Mouse (Mus musculus) midbrain, embryonic 12.5 days (tissue): ENCODE data around the gene Pou2f2. TPM values are rescaled to one million over a fixed set of nuclear protein-coding genes. Genes with fewer than 3 reads are reported as not detected.
A peak's percentile ranks its signal among the peaks of the same experiment; 100 is the strongest.
"Not testable (repeated sequence)": the region's sequence is repeated elsewhere in the genome, so short reads cannot be mapped to it uniquely, and the experiment has no call there.

ENCODE experiments used
- ATAC-seq: fragments of 200-750 bp; cut with Nextera tagmentation; 2 replicates; pipeline ENCODE4 v1.8.0; 2017; ENCODE audit warnings: low read depth, moderate TSS enrichment, moderate library complexity; ENCODE audit not compliant: low FRiP score
- H3K27ac ChIP-seq: fragments of 300-500 bp; sonication (generic); replicated peaks from 2 replicates; pipeline ENCODE4 v1.5.1; 2016; ENCODE audit warnings: mild to moderate bottlenecking
- H3K27me3 ChIP-seq: fragments of 300-500 bp; sonication (generic); 2 replicates; pipeline ENCODE4 v1.6.1; 2016; ENCODE audit warnings: mild to moderate bottlenecking
- H3K36me3 ChIP-seq: fragments of 300-500 bp; sonication (generic); 2 replicates; pipeline ENCODE4 v1.6.1; 2016
- H3K4me1 ChIP-seq: fragments of 300-500 bp; sonication (generic); 2 replicates; pipeline ENCODE4 v1.6.1; 2016
- H3K4me2 ChIP-seq: fragments of 300-500 bp; sonication (generic); replicated peaks from 2 replicates; pipeline ENCODE4 v1.6.1; 2016; ENCODE audit warnings: mild to moderate bottlenecking, moderate library complexity
- H3K4me3 ChIP-seq: fragments of 300-500 bp; sonication (generic); 2 replicates; pipeline ENCODE4 v1.5.1; 2016; ENCODE audit warnings: mild to moderate bottlenecking
- H3K9ac ChIP-seq: fragments of 300-500 bp; sonication (generic); replicated peaks from 2 replicates; pipeline ENCODE4 v1.6.1; 2016; ENCODE audit warnings: mild to moderate bottlenecking, moderate library complexity
- H3K9me3 ChIP-seq: fragments of 300-500 bp; sonication (generic); 2 replicates; pipeline ENCODE4 v1.6.1; 2016; ENCODE audit warnings: mild to moderate bottlenecking
- WGBS: fragments of 180-500 bp; shearing (Covaris S2); methylation state at CpG from one replicate; pipeline ENCODE4 v1.1.7; 2016; 5-methylcytosine and 5-hydroxymethylcytosine counted together
- polyA plus RNA-seq: library from polyadenylated mRNA; unstranded; fragments of >200 nt; fragmentation: Nextera tagmentation; extraction: Ambion mirVana; gene quantifications from 2 replicates; pipeline ENCODE4 v1.2.1, GENCODE M21; 2016

Pou2f2 gene
- polyA plus RNA-seq, 1 experiment from 2014 or later: 44.0 TPM

DNA sequence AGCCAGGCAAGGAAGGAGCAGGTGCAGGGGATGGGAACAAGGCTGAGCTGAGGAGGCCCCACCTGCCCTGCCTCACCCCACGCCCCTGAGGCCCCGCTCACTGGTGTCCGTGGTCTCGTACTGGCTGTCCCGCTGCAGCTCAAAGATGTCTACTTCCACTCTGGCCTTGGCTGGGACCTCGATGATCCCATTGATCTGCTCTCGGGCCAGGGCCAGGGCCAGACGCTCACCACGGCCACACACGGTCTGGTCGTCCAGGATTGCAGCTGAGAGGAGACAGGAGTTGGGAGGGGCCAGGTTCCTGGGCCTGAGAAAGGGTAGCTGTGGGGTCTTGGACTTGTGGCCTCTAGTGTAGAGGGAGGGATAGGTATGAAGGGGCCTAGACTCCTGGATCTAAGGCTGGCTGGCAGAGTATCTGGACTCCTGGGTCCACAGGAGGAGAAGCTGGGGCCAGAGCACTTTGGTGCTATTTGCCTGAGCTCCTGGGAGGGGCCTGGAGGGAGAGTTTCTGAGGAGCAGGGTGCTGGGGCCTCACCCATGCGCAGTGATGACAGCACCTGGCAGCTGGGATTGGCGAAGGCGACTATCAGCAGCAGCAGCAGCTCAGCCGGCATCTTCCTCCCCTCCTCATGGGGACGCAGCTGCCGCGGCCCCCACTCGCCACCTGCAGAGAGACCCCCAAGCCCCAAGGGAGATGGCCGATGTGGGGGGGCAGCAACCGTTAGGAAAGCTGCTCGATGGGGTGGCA, 111.4 kb downstream of the Pou2f2 start:
- Histone ChIP-seq H3K4me1 (peaks cover 46% of the 10 kb centered on the region), H3K9ac (0 out of 2 replicates have a peak overlapping the region, but pooled peaks have one; percentile 7), H3K36me3 (peaks cover 51% of the 10 kb centered on the region), H3K9me3 (no peaks in the 10 kb centered on the region), H3K27ac (no peak overlapping the region), H3K4me2 (peak overlapping the region; percentile 79), H3K4me3 (no peak overlapping the region), H3K27me3 (no peaks in the 10 kb centered on the region)
- no peak for ATAC-seq
- WGBS: 86% methylated on average over 22 of the region's 22 CpGs

DNA sequence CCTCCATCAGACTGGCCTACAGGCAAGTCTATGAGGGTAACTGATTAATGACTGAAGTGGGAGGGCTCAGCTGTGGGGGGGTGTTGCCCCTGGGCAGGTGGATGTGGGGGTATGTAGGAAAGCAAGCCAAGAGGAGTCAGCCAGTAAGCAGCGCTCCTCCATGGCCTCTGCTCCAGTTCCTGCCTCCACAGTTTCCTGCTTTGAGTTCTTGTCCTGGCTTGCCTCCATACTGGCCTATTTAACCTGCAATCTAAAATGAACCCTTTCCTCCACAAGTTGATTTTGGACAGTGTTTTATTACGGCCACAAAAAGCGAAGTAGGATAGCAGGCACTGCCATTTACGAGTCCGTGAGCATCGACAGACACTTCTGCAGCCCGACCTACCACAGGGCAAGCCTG, 112.2 kb downstream of the Pou2f2 start:
- 98% methylated on average over 7 of the region's 7 CpGs for WGBS
- Histone ChIP-seq H3K4me2 (no peak overlapping the region), H3K9ac (no peak overlapping the region), H3K9me3 (no peaks in the 10 kb centered on the region), H3K27me3 (no peaks in the 10 kb centered on the region), H3K27ac (no peak overlapping the region), H3K4me1 (peaks cover 43% of the 10 kb centered on the region), H3K36me3 (peaks cover 59% of the 10 kb centered on the region), H3K4me3 (no peak overlapping the region)
- no peak for ATAC-seq

DNA sequence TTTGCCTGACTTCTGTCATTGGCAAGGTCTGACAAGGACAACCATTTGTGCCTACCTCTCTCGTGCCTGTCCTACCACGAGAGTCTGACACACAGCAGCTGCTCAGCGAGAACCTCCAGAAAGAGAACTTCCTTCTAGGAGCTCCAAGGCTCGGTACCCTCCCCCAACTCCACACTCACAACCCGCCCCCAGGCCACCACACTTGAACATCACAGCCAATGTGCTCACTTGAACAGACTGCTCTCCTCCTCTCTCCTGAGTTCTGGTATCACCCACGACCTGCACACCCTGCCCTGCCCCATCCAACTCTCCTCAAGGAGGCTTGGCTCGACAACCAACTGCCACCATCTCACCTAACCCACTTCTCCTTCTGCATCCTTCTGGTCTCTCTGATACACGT, 115.6 kb downstream of the Pou2f2 start:
- peaks cover 91% of the 10 kb centered on the region for H3K36me3 ChIP-seq
- 92% methylated on average over 8 of the region's 8 CpGs for WGBS

DNA sequence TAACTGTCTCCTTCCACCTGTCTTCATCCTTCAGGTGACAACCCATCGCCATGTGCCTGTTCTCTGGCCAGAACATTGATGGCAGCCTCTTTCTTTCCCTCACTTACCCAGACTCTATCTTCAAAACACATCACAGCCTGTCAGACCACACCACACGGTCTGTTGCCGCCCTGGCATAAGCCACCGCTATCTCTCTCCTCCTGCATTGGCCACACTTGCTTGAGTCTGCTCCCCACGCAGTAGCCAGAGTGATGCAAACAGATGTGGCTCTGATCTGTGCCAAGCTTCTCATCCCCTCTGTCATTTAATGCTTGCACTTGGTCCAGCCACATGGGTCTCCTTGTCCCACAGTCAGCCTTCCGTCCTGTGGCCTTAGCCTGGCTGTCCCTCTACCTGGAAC, 116.2 kb downstream of the Pou2f2 start:
- Histone ChIP-seq H3K27ac (no peak overlapping the region), H3K27me3 (no peaks in the 10 kb centered on the region), H3K9ac (no peak overlapping the region), H3K36me3 (peaks cover 96% of the 10 kb centered on the region), H3K9me3 (no peaks in the 10 kb centered on the region), H3K4me3 (no peak overlapping the region), H3K4me2 (no peak overlapping the region), H3K4me1 (peaks cover 6% of the 10 kb centered on the region)
- ATAC-seq: no peak
- 94% methylated on average over 6 of the region's 6 CpGs for WGBS

More for the DNA sequence above, 115.6 kb downstream of the Pou2f2 start:
- Histone ChIP-seq H3K4me1 (peaks cover 12% of the 10 kb centered on the region), H3K27ac (no peak overlapping the region), H3K27me3 (no peaks in the 10 kb centered on the region), H3K9me3 (no peaks in the 10 kb centered on the region), H3K4me2 (no peak overlapping the region), H3K9ac (no peak overlapping the region), H3K4me3 (no peak overlapping the region)
- ATAC-seq: no peak

DNA sequence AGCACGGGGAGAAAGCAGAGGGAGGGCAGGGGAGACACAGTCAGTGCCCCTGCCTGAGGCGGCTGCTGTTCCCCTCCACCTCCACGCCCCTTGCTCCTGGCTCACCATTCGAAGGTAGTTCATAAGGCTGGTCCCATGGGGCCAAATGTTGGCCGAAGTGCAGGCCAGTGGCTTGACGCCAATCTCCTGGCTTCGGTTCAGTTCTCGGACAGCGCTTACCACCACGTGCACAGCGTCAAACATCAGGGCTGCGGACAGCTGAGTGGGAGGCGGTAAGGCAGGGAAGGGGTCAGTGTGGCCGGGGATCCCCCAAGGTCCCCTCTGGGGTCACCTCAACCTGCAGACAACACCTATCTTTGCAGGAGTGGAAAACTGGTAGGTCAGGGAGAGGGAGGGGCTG, 120.7 kb downstream of the Pou2f2 start:
- Histone ChIP-seq H3K27me3 (no peaks in the 10 kb centered on the region), H3K27ac (no peak overlapping the region), H3K9me3 (no peaks in the 10 kb centered on the region), H3K4me2 (no peak overlapping the region), H3K9ac (no peak overlapping the region), H3K36me3 (peaks cover 96% of the 10 kb centered on the region), H3K4me3 (no peak overlapping the region), H3K4me1 (no peaks in the 10 kb centered on the region)
- ATAC-seq: no peak
- WGBS: 95% methylated on average over 14 of the region's 14 CpGs

DNA sequence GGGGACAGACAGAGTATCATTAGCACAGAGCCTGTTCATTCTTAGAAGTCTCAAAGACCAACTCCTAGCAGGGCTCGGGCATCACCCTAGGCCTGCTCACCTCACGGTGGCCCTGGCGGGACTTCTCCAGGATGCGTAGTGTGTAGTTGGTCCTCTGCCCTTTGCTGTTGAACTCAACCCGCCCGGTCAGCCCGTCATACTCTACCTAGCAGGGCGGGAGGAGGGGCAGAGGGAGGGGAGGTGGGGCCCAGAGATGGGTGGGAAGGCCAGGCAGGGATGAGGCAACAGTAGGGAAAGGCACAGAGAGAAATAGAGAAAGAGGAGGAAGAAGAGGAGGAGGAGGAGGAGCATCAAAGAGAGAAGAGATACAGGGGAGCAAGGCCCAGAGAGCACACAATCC, 121.1 kb downstream of the Pou2f2 start:
- ATAC-seq: no peak
- WGBS: 94% methylated on average over 8 of the region's 8 CpGs
- H3K36me3 ChIP-seq: peaks cover 96% of the 10 kb centered on the region
- H3K4me1 ChIP-seq: no peaks in the 10 kb centered on the region
- H3K4me2 ChIP-seq: no peak overlapping the region
- no peak overlapping the region for H3K9ac ChIP-seq
- H3K9me3 ChIP-seq: no peaks in the 10 kb centered on the region
- H3K4me3 ChIP-seq: no peak overlapping the region
- H3K27me3 ChIP-seq: no peaks in the 10 kb centered on the region
- H3K27ac ChIP-seq: no peak overlapping the region

DNA sequence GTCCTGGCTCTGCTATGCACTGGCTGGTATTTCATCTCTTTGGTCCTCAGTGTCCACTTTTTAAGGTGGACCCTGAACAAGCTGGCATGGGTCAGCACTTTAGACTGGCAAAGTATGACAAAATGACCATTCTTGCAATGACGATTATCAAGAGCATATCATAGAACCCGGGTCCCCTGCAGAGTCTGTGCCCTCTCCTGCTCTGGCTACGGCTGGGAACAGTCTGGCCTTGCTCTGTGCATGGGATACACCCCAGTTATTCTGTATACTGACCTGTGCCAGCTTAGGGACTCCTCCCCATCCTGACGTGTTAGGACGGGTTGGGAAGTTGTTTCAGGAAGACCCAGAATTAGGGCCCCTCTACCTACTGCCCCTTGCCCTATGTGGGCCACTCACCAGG, 121.6 kb downstream of the Pou2f2 start:
- no peaks in the 10 kb centered on the region for H3K4me1 ChIP-seq
- H3K9me3 ChIP-seq: no peaks in the 10 kb centered on the region
- H3K27me3 ChIP-seq: no peaks in the 10 kb centered on the region
- peaks cover 96% of the 10 kb centered on the region for H3K36me3 ChIP-seq
- H3K27ac ChIP-seq: no peak overlapping the region
- no peak overlapping the region for H3K4me3 ChIP-seq
- H3K9ac ChIP-seq: no peak overlapping the region
- 97% methylated on average over 5 of the region's 5 CpGs for WGBS
- H3K4me2 ChIP-seq: no peak overlapping the region
- ATAC-seq: no peak

DNA sequence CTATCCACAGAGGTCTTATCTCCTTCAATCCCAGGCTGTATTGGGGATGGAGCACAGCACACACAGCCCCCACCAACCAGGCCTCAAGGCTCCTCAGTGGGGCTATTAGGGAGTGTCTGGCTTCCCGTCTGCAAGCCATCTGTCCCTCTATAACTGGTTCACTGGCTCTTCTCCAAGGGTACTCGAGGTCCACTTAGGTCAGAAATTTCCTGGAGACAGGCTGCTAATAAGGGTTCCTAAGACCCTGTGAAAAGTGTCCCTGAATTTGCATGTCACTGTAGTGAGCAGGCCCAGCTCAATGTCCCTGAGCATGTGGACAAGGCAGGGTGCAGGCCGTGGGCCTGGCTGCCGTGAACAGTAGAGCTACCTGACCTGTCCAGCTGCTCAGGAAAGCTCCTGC, 122.6 kb downstream of the Pou2f2 start:
- no peak for ATAC-seq
- Histone ChIP-seq H3K4me3 (no peak overlapping the region), H3K27me3 (no peaks in the 10 kb centered on the region), H3K27ac (no peak overlapping the region), H3K36me3 (peaks cover 94% of the 10 kb centered on the region), H3K4me1 (no peaks in the 10 kb centered on the region), H3K9ac (no peak overlapping the region), H3K4me2 (no peak overlapping the region), H3K9me3 (no peaks in the 10 kb centered on the region)
- WGBS: 89% methylated on average over 4 of the region's 4 CpGs

DNA sequence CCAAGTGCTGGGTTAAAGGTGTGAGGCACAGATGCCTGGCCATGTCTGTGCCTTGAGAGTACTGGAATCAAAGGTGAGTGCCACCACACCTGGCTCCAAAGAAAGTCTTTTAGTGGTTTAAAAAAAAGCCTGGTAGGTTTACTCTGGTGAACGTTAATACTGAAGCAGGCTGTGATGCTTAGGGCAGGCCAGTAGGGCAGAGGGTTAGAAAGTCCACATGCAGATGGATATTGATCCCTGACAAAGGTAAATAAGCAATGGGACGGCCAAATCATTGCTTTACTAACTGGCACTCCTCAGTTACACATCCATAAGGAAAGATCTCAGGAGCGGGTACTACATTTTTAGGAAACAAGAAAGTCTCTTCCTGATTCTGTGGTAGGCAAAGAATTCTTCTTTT, 126.9 kb downstream of the Pou2f2 start:
- Histone ChIP-seq H3K4me3 (no peak overlapping the region), H3K27ac (no peak overlapping the region), H3K4me2 (no peak overlapping the region), H3K27me3 (no peaks in the 10 kb centered on the region), H3K9me3 (no peaks in the 10 kb centered on the region), H3K9ac (no peak overlapping the region; the same call in 1 of the 2 replicates), H3K36me3 (peaks cover 86% of the 10 kb centered on the region), H3K4me1 (no peaks in the 10 kb centered on the region)
- ATAC-seq: no peak
- WGBS: 92% methylated on average over 3 of the region's 3 CpGs

DNA sequence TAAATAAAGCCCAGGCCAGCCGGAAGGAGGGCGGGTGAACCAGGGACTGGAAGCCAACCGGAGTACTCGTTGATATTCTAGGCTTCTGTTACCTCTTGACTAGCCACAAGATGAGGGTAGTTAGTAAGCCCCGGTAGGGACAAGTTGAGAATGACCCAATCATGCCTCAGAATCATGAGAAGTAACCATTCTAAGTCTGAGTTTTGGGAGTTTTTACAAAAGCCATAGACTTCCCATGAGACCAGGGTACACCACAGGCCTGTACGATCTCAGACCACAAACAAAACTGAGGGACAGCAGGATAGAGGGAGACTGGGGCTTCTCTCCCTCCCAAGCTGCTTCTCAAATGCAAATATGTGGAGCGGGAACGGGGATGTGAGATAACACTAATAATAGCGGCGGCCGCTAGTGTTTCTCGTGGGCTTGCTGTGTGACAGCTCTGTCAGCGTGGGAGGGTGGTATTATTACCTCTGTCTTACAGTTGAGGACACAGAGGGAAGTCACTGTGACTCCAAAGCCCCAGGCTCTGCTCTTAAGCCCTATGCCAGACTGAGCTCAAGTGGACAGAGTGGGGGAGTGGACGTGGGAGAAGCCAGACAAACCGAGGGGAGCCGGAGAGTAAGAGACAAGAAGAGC, 130.1 kb downstream of the Pou2f2 start:
- no peak overlapping the region for H3K4me2 ChIP-seq
- H3K27me3 ChIP-seq: no peaks in the 10 kb centered on the region
- no peaks in the 10 kb centered on the region for H3K4me1 ChIP-seq
- 89% methylated on average over 16 of the region's 16 CpGs for WGBS
- no peak overlapping the region for H3K9ac ChIP-seq
- no peaks in the 10 kb centered on the region for H3K9me3 ChIP-seq
- peaks cover 84% of the 10 kb centered on the region for H3K36me3 ChIP-seq
- H3K4me3 ChIP-seq: no peak overlapping the region
- no peak for ATAC-seq
- no peak overlapping the region for H3K27ac ChIP-seq

DNA sequence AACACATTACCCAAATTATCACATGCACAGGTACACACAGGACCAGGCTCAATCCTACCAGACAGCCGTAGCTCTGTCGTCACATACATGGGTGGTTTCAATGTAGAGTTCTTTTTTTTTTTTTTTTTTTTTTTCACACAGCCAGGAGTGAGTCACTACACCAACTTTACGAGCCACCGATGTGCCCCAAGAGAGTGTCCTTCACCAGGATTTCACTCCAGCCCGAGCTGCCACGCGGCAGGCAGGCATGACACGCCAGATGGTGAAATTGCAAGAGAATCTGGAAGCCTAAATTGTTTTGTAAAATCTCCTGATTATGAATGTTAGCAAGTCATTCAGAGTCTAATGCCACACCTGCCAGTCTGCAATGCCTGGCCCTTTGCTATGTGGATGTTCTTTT, 132.2 kb downstream of the Pou2f2 start:
- H3K27me3 ChIP-seq: no peaks in the 10 kb centered on the region
- no peak overlapping the region for H3K9ac ChIP-seq
- H3K4me2 ChIP-seq: no peak overlapping the region
- ATAC-seq: no peak
- WGBS: 91% methylated on average over 8 of the region's 8 CpGs
- no peak overlapping the region for H3K4me3 ChIP-seq
- H3K27ac ChIP-seq: no peak overlapping the region
- H3K4me1 ChIP-seq: no peaks in the 10 kb centered on the region
- peaks cover 87% of the 10 kb centered on the region for H3K36me3 ChIP-seq
- no peaks in the 10 kb centered on the region for H3K9me3 ChIP-seq

DNA sequence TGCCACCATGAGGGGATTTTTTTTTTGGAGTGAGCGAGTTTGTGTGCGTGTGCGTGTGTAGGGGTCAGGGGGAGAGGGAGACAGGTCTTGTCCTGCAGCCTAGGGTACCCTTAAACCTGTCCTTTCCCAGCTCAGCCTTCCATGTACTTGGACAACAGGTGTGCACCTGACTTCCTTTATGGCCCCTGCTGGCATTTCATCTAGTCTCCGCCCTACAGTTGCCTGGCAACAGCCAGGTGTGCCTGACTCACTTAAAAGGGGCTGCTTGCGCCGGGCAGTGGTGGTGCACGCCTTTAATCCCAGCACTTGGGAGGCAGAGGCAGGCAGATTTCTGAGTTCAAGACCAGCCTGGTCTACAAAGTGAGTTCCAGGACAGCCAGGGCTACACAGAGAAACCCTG, 134.9 kb downstream of the Pou2f2 start:
- H3K4me3 ChIP-seq, H3K9me3 ChIP-seq, H3K4me1 ChIP-seq, H3K27me3 ChIP-seq, ATAC-seq, H3K4me2 ChIP-seq, H3K9ac ChIP-seq, H3K27ac ChIP-seq: not testable (repeated sequence)
- peaks cover 98% of the 10 kb centered on the region for H3K36me3 ChIP-seq
- 93% methylated on average over 7 of the region's 7 CpGs for WGBS
